Mouse (Mus musculus): ENCODE data around the gene Gm20388. TPM values are rescaled to one million over a fixed set of nuclear protein-coding genes. Genes with fewer than 3 reads are reported as not detected.

Gm20388 gene
- polyA plus RNA-seq, 1 experiment: 0.36 TPM

DNA sequence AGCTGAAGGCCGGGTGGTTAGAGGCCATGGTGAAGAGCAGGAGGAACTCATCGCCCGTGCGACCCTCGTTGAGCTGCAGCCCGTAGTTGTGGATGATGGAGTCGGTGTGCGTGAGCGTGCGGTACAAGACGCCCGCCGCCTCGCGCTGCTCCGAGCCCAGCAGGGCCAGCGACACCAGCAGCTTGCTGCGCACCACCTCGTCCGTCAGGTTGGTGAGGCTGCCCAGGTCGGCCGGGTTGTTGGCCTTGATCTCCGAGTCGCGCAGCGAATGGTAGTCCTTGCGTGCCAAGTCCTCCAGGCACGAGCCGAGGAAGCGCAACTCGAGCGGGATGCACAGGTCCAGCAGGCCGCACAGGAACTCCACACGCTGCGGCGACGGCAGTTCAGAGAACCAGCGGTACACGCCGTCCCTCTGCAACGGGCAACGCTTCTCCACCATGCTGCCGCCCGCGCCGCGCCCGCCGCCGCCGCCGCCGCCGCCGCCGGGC is 1741.3 kb downstream of the Gm20388 start:
- peak overlapping the region; percentile 58 for H3K4me3 ChIP-seq (replicated peaks)
- H3K36me3 ChIP-seq (ENCODE audit: control insufficient read depth): no peaks in the 10 kb centered on the region
- TF ChIP-seq GATA1 (IDR thresholded peaks at IDR 0.05; ENCODE audit: low read length): no peak
- TF ChIP-seq TAL1 (IDR thresholded peaks at IDR 0.05; ENCODE audit: low read length): no peak
- peaks cover 7% of the 10 kb centered on the region; the same call in 1 of the 2 replicates for H3K9me3 ChIP-seq (ENCODE audit: control insufficient read depth, low read length)
- H3K27me3 ChIP-seq (ENCODE audit: control insufficient read depth): peaks cover 71% of the 10 kb centered on the region
- peaks cover 2% of the 10 kb centered on the region for H3K4me1 ChIP-seq (ENCODE audit: control insufficient read depth)

- peaks cover 73% of the 10 kb centered on the region for H3K27me3 ChIP-seq (ENCODE audit: control insufficient read depth)
- peaks cover 7% of the 10 kb centered on the region; the same call in 1 of the 2 replicates for H3K9me3 ChIP-seq (ENCODE audit: control insufficient read depth, low read length)
- TF ChIP-seq GATA1 (IDR thresholded peaks at IDR 0.05; ENCODE audit: low read length) (no peak), TAL1 (IDR thresholded peaks at IDR 0.05; ENCODE audit: low read length) (no peak)
- peaks cover 2% of the 10 kb centered on the region for H3K4me1 ChIP-seq (ENCODE audit: control insufficient read depth)
- H3K4me3 ChIP-seq (replicated peaks): peak within 1 kb of the TSS; percentile 58
- H3K36me3 ChIP-seq (ENCODE audit: control insufficient read depth): no peaks in the 10 kb centered on the region
Measured at GRCm38 (mm10) chr8:121652774-121653323, 1742.2 kb downstream of the Gm20388 start, which contains the start of gene Zcchc14. Gene Zcchc14, minus strand, starts transcription at chr8:121652901.

DNA sequence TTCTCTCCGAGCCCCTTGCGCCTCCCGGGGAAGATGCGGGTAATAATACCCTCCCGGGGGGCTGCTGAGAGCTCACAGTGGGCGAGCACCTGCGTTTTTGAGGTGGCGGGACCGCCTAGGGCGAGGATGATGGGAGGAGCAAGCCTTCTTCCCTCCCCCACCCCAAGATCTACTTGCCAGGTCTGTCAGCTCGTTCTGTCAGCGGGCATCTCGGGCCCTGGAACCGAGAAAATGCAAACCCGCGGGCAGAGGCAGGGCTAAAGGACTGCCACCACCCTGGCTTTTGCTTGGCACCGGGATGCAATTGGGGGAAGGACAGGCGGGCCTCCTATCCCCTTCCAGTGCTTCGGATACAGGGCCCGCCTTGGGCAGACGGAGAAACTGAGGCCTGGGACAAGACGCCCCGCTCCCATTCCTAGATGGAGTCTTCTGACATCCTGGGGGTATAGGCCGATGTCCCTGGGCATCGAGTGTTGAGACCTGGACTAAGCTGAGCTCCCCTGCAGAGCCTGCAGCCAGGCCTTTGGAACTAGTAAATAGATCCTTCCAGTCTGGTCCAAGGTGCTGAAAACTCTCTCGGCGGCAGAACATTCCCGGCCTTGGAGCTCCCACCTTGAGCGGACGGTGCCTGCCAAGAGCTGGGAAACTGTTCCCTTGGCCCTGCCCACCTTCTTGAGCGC is 1742.8 kb downstream of the Gm20388 start:
- Histone ChIP-seq H3K9me3 (ENCODE audit: control insufficient read depth, low read length) (peaks cover 7% of the 10 kb centered on the region; the same call in 1 of the 2 replicates), H3K27me3 (ENCODE audit: control insufficient read depth) (peaks cover 70% of the 10 kb centered on the region), H3K4me1 (ENCODE audit: control insufficient read depth) (peaks cover 2% of the 10 kb centered on the region), H3K4me3 (replicated peaks) (peak overlapping the region; percentile 49), H3K36me3 (ENCODE audit: control insufficient read depth) (no peaks in the 10 kb centered on the region)
- TF ChIP-seq GATA1 (IDR thresholded peaks at IDR 0.05; ENCODE audit: low read length) (no peak), TAL1 (IDR thresholded peaks at IDR 0.05; ENCODE audit: low read length) (no peak)

GRCm38 (mm10) chr8:121654131-121654530 is 1743.5 kb downstream of the Gm20388 start:
- no peak for TF ChIP-seq GATA1 (IDR thresholded peaks at IDR 0.05; ENCODE audit: low read length)
- no peak for TF ChIP-seq TAL1 (IDR thresholded peaks at IDR 0.05; ENCODE audit: low read length)
- Histone ChIP-seq H3K4me1 (ENCODE audit: control insufficient read depth) (peaks cover 2% of the 10 kb centered on the region), H3K27me3 (ENCODE audit: control insufficient read depth) (peaks cover 68% of the 10 kb centered on the region), H3K4me3 (replicated peaks) (no peak overlapping the region), H3K36me3 (ENCODE audit: control insufficient read depth) (no peaks in the 10 kb centered on the region), H3K9me3 (ENCODE audit: control insufficient read depth, low read length) (peaks cover 7% of the 10 kb centered on the region; the same call in 1 of the 2 replicates)

GRCm38 (mm10) chr8:121654966-121655494 is 1744.4 kb downstream of the Gm20388 start:
- TF ChIP-seq GATA1 (IDR thresholded peaks at IDR 0.05; ENCODE audit: low read length) (no peak), TAL1 (IDR thresholded peaks at IDR 0.05; ENCODE audit: low read length) (no peak)
- no peaks in the 10 kb centered on the region for H3K36me3 ChIP-seq (ENCODE audit: control insufficient read depth)
- peaks cover 7% of the 10 kb centered on the region; the same call in 1 of the 2 replicates for H3K9me3 ChIP-seq (ENCODE audit: control insufficient read depth, low read length)
- peaks cover 61% of the 10 kb centered on the region for H3K27me3 ChIP-seq (ENCODE audit: control insufficient read depth)
- no peak overlapping the region for H3K4me3 ChIP-seq (replicated peaks)
- peaks cover 2% of the 10 kb centered on the region for H3K4me1 ChIP-seq (ENCODE audit: control insufficient read depth)

- H3K36me3 ChIP-seq (ENCODE audit: control insufficient read depth): no peaks in the 10 kb centered on the region
- no peak overlapping the region for H3K4me3 ChIP-seq (replicated peaks)
- no peaks in the 10 kb centered on the region for H3K4me1 ChIP-seq (ENCODE audit: control insufficient read depth)
- H3K27me3 ChIP-seq (ENCODE audit: control insufficient read depth): peaks cover 12% of the 10 kb centered on the region
- no peaks in the 10 kb centered on the region for H3K9me3 ChIP-seq (ENCODE audit: control insufficient read depth, low read length)
- TF ChIP-seq GATA1 (IDR thresholded peaks at IDR 0.05; ENCODE audit: low read length) (no peak), TAL1 (IDR thresholded peaks at IDR 0.05; ENCODE audit: low read length) (no peak)
Measured at GRCm38 (mm10) chr8:121660602-121661001, 1750.0 kb downstream of the Gm20388 start.

DNA sequence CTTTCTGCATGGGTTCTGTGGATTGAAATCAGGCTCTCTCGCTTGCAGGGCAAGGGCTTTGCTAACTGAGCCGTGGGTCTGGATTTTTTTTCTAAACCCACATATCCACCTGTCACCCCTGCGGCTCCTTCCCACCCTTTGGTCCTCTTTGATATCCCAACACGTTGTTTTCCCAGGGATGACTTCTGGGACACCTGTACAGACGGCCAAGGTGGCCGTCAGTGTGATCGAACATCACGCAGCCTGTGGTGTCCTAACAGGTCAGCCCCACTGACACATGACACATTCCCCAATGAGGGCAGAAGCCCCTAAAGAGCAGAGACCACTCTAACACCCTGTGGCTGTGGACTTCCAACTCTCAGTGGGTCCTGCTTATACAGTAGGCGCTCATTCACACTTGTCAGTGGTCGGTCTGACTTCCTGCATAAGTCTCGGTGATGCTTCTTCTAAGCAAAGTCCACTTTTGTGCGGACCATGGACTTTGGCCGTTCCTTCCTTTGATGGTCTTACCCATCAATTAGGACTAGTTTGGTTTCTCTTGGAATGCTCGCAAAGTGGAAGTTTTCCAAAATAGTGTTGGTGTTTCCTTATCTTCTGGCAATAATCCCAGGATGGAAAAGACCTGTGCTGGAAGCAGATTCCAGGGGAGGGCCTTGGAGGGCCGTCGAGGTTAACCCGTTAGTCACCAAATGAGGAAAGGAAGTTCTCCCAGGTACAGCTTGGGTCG is 1751.2 kb downstream of the Gm20388 start:
- peaks cover 8% of the 10 kb centered on the region for H3K27me3 ChIP-seq (ENCODE audit: control insufficient read depth)

DNA sequence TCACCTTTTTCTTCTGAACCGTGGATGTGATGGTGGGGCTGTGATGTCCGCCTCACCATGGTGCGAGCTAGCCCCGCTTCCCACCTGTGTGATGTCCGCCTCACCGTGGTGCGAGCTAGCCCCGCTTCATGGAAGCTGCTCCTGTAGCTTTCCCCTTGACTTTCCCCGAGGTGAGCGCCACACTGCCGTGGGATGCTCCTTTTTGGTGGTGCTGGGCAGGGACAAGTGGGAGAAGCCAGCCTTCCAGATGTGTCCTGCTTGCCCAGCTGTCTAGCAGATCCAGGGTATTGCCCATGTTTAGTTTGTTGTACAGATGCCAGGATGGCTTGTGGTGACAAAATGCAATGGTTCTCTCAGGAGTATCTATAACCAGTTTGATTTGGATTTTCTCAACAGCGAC is 1752.5 kb downstream of the Gm20388 start:
- Histone ChIP-seq H3K27me3 (ENCODE audit: control insufficient read depth) (peaks cover 6% of the 10 kb centered on the region), H3K36me3 (ENCODE audit: control insufficient read depth) (no peaks in the 10 kb centered on the region), H3K9me3 (ENCODE audit: control insufficient read depth, low read length) (no peaks in the 10 kb centered on the region), H3K4me3 (replicated peaks) (no peak overlapping the region), H3K4me1 (ENCODE audit: control insufficient read depth) (no peaks in the 10 kb centered on the region)
- TF ChIP-seq TAL1 (IDR thresholded peaks at IDR 0.05; ENCODE audit: low read length) (no peak), GATA1 (IDR thresholded peaks at IDR 0.05; ENCODE audit: low read length) (no peak)

More for the DNA sequence above, 1751.2 kb downstream of the Gm20388 start:
- Histone ChIP-seq H3K36me3 (ENCODE audit: control insufficient read depth) (no peaks in the 10 kb centered on the region), H3K4me1 (ENCODE audit: control insufficient read depth) (no peaks in the 10 kb centered on the region), H3K4me3 (replicated peaks) (no peak overlapping the region), H3K9me3 (ENCODE audit: control insufficient read depth, low read length) (no peaks in the 10 kb centered on the region)
- TF ChIP-seq TAL1 (IDR thresholded peaks at IDR 0.05; ENCODE audit: low read length) (no peak), GATA1 (IDR thresholded peaks at IDR 0.05; ENCODE audit: low read length) (no peak)

Data from erythroblast, embryonic 14.5 days (primary cell).